Mouse (Mus musculus) heart, adult 8-10 months (tissue): ENCODE results near the gene Map4k4. TPM values are rescaled to one million over a fixed set of nuclear protein-coding genes. Genes with fewer than 3 reads are reported as not detected.

Source experiments
- DNase-seq: peaks from one replicate; pipeline ENCODE4 v3.0.0; 2022; ENCODE audit warnings: low spot score
- total RNA-seq, 4 experiments: library from RNA; stranded (reverse); gene quantifications; 2 replicates each; pipeline ENCODE4 v1.2.4; 2022

Gene Map4k4
- total RNA-seq, 4 experiments from 2014 or later: 98.5 to 135 (median 109) TPM

- DNase-seq: no peak
Observed at GRCm38 (mm10) chr1:39898686-39899085, 2.0 kb upstream of the Map4k4 start.

DNA sequence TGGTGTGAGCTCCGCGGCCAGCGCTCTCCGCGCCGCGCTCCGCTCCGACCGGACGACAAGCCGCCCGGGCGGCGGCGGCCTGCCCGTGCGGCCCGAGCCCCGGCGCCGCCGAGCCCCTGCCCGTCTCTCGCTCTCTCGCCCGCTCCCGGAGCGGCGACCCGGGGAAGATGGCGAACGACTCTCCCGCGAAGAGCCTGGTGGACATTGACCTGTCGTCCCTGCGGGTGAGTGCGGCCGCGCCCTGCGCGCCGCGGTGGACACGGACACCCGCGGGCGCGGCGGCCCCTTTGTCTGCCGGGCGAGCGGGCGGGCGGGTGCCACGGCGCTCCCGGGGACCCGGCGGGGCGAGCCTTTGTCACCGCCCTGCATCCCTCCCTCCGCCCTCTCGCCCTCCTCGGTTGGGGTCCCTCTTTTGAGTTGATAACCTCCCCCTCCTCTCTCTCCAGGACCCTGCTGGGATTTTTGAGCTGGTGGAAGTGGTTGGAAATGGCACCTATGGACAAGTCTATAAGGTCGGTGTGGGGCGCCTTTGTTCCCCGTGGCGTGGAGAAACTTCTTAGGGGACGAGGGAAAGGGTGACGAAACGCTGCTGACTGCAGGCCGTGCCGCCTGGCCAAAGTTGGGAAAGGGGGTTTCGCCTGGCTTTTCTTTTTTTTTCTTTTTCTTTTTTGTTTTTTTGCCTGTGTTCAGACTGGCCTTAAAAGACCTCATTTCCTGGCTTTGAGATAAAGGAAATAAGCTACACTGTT lies 524 bp downstream of the Map4k4 start:
- peak; percentile 45 for DNase-seq

- DNase-seq: peak; percentile 48
Observed at GRCm38 (mm10) chr1:39901851-39902703, 1.4 kb downstream of the Map4k4 start.

- DNase-seq: peak; percentile 78
Observed at GRCm38 (mm10) chr1:39902704-39903151, 2.0 kb downstream of the Map4k4 start.

DNA sequence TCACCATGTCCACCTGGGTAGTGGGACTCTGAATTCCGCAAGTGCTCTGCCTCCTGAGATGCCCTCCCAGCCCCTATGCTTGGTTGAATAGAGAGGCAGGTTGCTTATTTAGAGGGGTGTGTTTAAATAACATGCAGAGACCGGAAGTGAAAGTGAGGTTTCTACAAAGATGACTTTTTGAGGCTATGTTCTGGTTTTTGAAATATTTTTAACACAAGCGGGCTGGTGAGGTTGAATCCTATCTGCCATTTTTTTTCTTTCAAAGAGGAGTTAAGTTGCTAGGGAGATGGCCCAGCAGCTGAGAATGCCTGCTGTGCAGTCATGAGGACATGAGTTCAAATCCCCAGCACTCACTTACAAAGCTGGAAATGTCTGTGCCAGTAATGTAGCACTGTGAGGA lies 4.0 kb downstream of the Map4k4 start:
- no peak for DNase-seq

DNA sequence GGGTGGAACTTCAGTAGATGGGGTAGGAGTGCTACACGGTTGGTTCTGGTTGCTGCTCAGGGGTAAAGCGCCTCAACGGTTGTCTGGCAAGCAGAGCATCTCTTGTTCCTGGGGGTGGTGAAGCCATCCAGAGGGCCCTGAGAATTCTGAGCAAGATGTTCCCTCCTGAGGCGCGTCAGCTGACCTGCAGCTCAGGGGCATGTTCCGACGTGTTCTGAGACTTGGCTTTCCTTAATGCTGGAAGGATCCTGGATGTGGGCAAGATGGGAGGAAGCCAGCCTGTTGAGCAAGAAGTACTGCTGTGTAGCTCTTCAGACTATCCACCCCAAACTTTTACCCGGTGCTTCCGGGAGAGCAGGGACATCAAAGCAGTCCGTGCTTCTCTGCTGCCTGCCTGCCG lies 6.2 kb downstream of the Map4k4 start:
- DNase-seq: no peak

DNA sequence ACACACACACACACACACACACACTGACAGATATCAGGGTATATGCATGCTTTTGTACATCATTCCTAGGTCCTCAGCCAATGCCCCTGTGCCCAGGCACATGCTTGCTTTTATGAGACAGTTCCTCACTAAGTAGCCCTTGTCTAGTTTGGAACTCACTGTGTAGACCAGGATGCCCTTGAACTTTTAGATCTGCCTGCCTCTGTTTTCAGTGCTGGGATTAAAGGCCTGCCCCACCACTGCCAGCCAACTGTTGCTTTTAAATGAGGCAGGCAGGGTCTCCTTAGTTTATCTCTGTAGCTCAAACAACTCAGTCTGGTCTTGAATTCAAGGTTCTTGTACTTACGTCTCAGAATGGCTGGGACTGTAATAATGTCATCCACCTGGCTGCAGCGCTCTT lies 8.3 kb downstream of the Map4k4 start:
- no peak for DNase-seq

GRCm38 (mm10) chr1:39911446-39911845 lies 10.7 kb downstream of the Map4k4 start:
- peak; percentile 55 for DNase-seq

- DNase-seq: no peak
Observed at GRCm38 (mm10) chr1:39913256-39913655, 12.5 kb downstream of the Map4k4 start.

DNA sequence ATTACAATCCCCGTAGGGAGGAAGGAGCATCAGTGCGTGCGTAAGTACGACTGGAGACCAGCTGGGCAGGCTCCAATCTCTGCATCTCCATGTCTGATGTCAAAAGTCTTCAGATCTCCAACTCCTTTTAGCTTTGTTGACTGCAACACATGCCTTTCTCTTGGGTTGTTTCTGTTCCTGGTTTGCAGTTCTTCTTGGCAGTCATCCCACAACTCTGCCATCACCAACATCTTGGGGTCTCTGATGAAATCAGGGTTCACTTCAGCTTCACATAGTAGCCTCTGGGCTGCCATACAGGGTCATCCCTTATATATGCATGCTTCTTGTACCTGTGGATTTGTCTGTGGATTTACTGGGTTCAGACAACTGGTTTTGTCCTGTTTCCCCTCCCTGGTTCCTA lies 15.4 kb downstream of the Map4k4 start:
- no peak for DNase-seq

DNA sequence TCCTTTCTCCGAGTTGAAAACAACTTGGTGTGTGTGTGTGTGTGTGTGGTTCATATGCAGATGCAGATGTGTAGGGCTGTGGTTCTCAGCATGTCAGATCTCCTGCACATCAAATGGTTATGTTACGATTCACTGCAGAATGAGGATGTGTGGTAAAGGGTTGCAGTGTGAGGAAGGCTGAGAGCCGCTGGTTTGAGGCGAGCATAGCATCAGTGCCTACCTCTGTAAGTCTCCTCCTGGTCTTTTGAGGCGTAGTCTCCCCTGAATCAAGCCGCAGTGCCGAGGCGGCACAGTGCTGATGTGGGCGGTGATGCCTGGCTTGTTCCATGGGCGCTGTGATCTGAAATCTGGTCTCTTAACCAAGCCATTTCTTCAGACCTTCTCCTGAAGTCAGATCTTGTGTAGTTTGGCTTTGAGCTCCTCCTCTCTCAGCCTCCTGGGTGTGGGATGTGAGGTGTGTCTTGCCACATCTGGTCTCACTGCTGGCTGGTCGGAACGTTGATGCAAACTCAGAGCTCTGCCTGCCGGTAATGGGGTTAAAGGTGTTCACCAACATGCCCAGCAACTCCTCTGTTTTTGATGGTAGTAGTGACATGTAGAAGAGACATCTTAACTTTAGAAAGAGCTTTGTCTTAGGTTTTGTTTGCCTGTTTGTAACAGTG lies 17.3 kb downstream of the Map4k4 start:
- no peak for DNase-seq

DNA sequence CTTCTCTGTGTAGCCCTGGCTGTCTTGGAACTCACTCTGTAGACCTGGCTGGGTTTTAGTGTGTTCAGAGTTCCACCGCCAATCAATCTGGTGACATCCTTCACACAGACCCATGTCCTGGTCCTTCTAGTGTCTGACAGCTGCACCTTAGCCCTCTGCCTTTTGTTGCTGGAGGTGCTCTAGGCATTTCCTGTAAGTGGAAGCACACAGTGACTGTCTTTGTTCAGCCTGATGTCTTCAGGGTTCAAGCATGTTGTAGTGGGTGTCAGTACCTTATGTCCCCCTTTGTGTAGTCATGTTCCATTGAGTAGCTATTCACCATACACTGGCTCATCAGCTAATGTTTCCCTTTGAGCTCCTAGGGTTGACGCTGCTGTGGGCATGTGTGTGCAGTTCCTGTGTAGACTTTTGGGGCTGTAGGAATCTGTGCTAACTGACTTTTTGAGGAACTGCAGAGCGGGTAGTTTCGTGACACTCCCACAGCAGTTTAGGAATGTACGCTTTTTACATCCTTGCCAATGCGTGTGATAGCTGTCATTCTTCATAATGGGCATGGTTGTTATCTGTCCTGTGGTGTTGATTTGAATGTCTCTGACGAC lies 17.9 kb downstream of the Map4k4 start:
- DNase-seq: no peak

DNA sequence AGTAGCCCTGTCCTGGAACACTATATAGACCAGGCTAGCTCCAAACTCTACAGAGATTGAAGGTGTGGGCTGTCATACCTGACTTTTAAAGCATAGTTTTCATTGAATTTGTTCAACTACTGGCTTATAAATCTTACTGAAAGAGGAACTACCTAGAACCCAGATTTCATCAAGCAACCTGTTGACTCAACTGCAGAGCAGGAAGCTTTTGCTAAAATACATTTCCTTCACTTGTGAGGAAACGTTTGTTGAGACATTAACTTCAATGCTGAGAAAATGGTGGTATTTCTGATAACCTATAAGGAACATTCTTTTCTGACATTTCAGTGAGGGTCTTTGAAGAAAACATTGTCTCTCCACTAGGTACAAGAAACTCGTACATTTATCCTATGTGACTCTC lies 19.9 kb downstream of the Map4k4 start:
- DNase-seq: no peak

- DNase-seq: no peak
Observed at GRCm38 (mm10) chr1:39921996-39922395, 21.3 kb downstream of the Map4k4 start.

DNA sequence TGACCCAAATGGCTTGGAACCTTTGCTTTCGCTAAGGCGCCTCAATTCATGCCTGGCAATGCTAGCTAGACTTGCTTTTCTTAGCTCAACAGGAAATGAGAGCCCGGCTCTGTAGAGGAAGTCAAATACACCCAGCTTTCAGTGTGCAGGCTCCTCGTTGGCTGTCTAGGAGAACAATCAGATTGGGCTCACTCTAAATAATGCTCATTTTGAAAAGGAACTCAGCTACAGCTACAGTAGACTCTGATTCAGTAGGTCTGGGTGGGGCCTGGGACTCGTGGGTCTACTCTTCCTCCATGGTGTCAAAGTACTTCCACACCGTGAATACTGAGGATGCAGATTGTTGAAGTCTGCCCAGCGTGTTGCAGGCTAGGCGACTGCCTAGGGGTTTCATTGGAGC lies 22.0 kb downstream of the Map4k4 start:
- DNase-seq: peak; percentile 73

DNA sequence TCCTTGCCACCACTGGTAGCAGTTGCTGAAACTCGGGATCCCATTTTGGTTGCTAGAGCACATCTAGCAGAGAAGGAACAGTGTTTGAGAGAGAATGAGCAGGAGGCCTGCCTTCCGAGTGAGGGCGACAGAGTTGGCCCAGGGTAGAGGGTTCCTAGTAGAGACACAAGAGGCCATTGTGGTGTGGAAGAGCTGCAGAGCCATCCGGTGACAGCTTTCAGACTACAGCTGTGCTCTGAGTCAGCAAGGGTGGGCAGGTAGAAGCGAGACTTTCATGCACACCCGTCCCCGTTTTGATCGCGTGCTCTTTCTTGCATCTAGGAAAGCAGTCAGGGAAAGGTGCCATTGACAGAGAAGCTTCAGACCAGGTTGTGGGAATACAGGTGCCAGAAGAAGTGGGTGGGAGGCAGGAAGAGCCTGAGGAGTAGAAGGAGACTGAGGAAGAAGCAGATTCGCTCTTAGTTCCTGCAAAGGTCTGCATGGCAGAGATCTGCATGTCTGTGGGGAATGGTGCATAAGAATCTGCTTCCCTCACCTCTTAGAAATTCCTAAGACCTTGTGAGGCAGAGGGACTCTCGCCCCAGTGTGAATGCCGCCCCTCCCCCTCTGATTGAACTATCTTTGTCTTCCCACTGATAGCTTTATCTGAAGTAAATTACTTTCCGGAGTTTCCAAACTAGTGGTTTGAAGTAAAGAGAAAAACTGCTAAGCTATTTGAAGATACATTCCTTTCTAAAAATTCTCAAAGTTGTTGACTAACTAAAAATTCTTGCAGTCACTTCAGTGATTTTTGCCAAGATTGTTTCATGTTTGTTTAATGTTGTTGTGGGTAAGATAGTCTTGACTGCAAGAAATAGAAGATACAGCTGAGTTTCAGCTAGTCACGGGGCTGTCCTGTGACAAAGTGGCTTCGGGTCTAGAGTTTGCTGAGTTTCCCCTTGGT lies 23.0 kb downstream of the Map4k4 start:
- no peak for DNase-seq

DNA sequence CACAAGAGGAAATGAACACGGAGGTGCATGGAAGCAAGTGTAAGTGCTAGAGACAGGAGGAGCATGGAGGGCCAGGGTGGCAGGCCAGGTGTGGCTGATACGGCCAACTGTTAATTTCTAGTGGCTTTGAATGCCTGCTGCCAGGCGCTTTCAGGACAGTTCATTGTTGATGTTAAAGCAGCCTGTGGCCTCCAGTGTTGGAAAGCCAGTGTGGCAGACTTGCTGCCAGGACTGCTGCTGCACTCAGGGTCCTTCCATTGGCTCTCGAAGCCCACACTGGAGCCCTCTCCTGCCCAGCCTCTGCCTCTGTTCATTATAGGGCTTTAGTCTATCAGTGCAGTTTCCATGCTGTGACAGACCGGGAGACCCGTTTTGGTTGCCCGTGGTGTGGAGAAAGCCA lies 30.3 kb downstream of the Map4k4 start:
- no peak for DNase-seq

- no peak for DNase-seq
Observed at GRCm38 (mm10) chr1:39932216-39932739, 31.6 kb downstream of the Map4k4 start.

- DNase-seq: no peak
Observed at GRCm38 (mm10) chr1:39932922-39933321, 32.2 kb downstream of the Map4k4 start.

GRCm38 (mm10) chr1:39934954-39935353 lies 34.2 kb downstream of the Map4k4 start:
- no peak for DNase-seq

GRCm38 (mm10) chr1:39935616-39936015 lies 34.9 kb downstream of the Map4k4 start:
- no peak for DNase-seq
